8 mouse cellular contexts compared by ENCODE assay signal in the genomic region with DNA sequence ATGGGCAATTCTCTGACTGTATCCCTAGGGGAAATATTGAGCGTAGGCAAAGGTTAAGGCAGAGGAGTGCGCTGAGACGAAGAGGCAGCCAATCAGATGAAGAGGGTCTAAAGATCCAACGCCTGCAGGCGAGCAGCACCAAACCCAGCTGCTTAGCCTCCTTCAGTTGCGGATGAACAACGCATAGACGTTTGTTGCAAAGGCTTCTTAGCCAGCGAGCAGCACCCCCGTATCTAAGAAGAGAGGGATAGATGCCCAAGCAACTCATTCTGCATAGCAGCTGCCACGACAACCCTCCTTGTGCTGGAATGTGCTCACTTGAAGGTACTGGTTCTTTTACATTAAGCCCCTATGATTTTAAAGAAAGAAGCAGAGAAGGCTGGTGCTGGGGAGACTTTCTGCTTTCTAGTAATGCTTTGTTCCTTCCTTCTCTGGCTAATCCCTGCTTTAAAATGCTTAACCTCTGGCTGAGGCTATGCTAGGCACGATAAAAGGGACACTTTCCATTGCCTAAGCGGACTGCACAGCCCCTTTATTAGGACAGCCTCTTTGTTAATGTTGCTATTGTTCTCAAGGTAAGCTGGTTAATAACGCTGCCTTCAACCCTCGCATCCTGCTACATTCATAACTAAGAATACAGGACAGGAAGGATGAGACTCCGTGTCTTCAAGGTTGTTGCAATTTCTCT. TPM values are rescaled to one million over a fixed set of nuclear protein-coding genes. Genes with fewer than 3 reads are reported as not detected.
DNase-seq lines count a peak whose midpoint lies in the region; ATAC-seq and TF ChIP-seq lines count a peak whose summit lies in the region.

A gene (plus strand): TSS at position 155 of the 688 bp plus-strand sequence.

- H3K4me1 ChIP-seq in liver, embryonic 16.5 days (ENCODE audit: control insufficient read depth, low read depth, low read length) = no peaks in the 10 kb centered on the region
- H3K4me1 ChIP-seq in liver, embryonic 12.5 days = no peaks in the 10 kb centered on the region
- peaks cover 10% of the 10 kb centered on the region for H3K4me1 ChIP-seq in embryonic facial prominence, embryonic 12.5 days
- H3K4me1 ChIP-seq in midbrain, embryonic 16.5 days (ENCODE audit: control insufficient read depth, insufficient read depth, low read length) = peaks cover 11% of the 10 kb centered on the region

- no peak for ATAC-seq in liver, embryonic 16.5 days (ENCODE audit: low read depth)
- ATAC-seq in liver, embryonic 12.5 days = no peak
- ATAC-seq in embryonic facial prominence, embryonic 12.5 days (ENCODE audit: insufficient number of reproducible peaks, insufficient read depth, low FRiP score, low TSS enrichment) = 0 out of 2 replicates have a peak, but pooled peaks have one; percentile 35
- ATAC-seq in midbrain, embryonic 16.5 days = peak; percentile 94

- H3K9me3 ChIP-seq in liver, embryonic 16.5 days (replicated peaks; ENCODE audit: control insufficient read depth, low read length) = no peaks in the 10 kb centered on the region
- H3K9me3 ChIP-seq in liver, embryonic 12.5 days (replicated peaks) = no peaks in the 10 kb centered on the region
- H3K9me3 ChIP-seq in embryonic facial prominence, embryonic 12.5 days = no peaks in the 10 kb centered on the region
- no peaks in the 10 kb centered on the region for H3K9me3 ChIP-seq in midbrain, embryonic 16.5 days (replicated peaks; ENCODE audit: control insufficient read depth, low read length, poor library complexity, severe bottlenecking)

- H3K4me2 ChIP-seq in liver, embryonic 16.5 days (ENCODE audit: low read depth, low read length) = no peak within 1 kb of the TSS
- H3K4me2 ChIP-seq in liver, embryonic 12.5 days = no peak within 1 kb of the TSS
- peak within 1 kb of the TSS; percentile 50 for H3K4me2 ChIP-seq in embryonic facial prominence, embryonic 12.5 days (replicated peaks)
- peak within 1 kb of the TSS; percentile 65 for H3K4me2 ChIP-seq in midbrain, embryonic 16.5 days (ENCODE audit: low read length)

- H3K4me3 ChIP-seq in liver, embryonic 16.5 days (ENCODE audit: low read depth, low read length) = no peak within 1 kb of the TSS
- H3K4me3 ChIP-seq in liver, embryonic 12.5 days = no peak within 1 kb of the TSS
- H3K4me3 ChIP-seq in embryonic facial prominence, embryonic 12.5 days = peak within 1 kb of the TSS; percentile 34
- peak within 1 kb of the TSS; percentile 65 for H3K4me3 ChIP-seq in layer of hippocampus, adult 2 months
- peak within 1 kb of the TSS; percentile 65 for H3K4me3 ChIP-seq in midbrain, embryonic 16.5 days (ENCODE audit: low read depth, low read length)

- TF ChIP-seq CTCF in layer of hippocampus, adult 2 months (conservative IDR thresholded peaks at IDR 0.05) = 0 out of 2 replicates have a peak, but pooled peaks have one; percentile 12

- DNase-seq in gonadal fat pad, adult 2 months (ENCODE audit: low read depth) = no peak
- DNase-seq in layer of hippocampus, adult 2 months (ENCODE audit: low spot score in 2 of 2) = peak in 1 of 2 experiments; percentile 18
- DNase-seq in MN1 (ENCODE audit: low spot score) = no peak
- DNase-seq in spleen, postnatal 36 days (ENCODE audit: low spot score in 2 of 2) = no peak

- no peaks in the 10 kb centered on the region for H3K36me3 ChIP-seq in liver, embryonic 16.5 days (ENCODE audit: control insufficient read depth, insufficient read depth)
- H3K36me3 ChIP-seq in liver, embryonic 12.5 days = no peaks in the 10 kb centered on the region
- H3K36me3 ChIP-seq in embryonic facial prominence, embryonic 12.5 days = no peaks in the 10 kb centered on the region
- H3K36me3 ChIP-seq in midbrain, embryonic 16.5 days (ENCODE audit: control insufficient read depth, insufficient read depth, low read length) = no peaks in the 10 kb centered on the region

- no peaks in the 10 kb centered on the region for H3K27me3 ChIP-seq in liver, embryonic 16.5 days (ENCODE audit: control insufficient read depth, insufficient read depth, low read depth, low read length)
- no peaks in the 10 kb centered on the region for H3K27me3 ChIP-seq in liver, embryonic 12.5 days (replicated peaks)
- no peaks in the 10 kb centered on the region for H3K27me3 ChIP-seq in embryonic facial prominence, embryonic 12.5 days
- H3K27me3 ChIP-seq in midbrain, embryonic 16.5 days (ENCODE audit: control insufficient read depth, insufficient read depth, low read depth, low read length) = no peaks in the 10 kb centered on the region

- 27% methylated on average over 16 of the region's 16 CpGs for WGBS in liver, embryonic 16.5 days (ENCODE audit: insufficient replicate concordance)
- 35% methylated on average over 16 of the region's 16 CpGs for WGBS in liver, embryonic 12.5 days (ENCODE audit: insufficient replicate concordance)
- whole genome bisulfite sequencing in embryonic facial prominence, embryonic 12.5 days = 7% methylated on average over 16 of the region's 16 CpGs
- WGBS in midbrain, embryonic 16.5 days = under 1% methylated on average over 16 of the region's 16 CpGs

- H3K27ac ChIP-seq in liver, embryonic 16.5 days (ENCODE audit: low read length) = no peak within 1 kb of the TSS
- no peak within 1 kb of the TSS for H3K27ac ChIP-seq in liver, embryonic 12.5 days
- peak within 1 kb of the TSS; percentile 8 for H3K27ac ChIP-seq in embryonic facial prominence, embryonic 12.5 days
- H3K27ac ChIP-seq in layer of hippocampus, adult 2 months = peak within 1 kb of the TSS; percentile 86
- peak within 1 kb of the TSS; percentile 93 for H3K27ac ChIP-seq in midbrain, embryonic 16.5 days (ENCODE audit: low read length)

- H3K9ac ChIP-seq in liver, embryonic 16.5 days (ENCODE audit: low read depth, low read length) = no peak within 1 kb of the TSS
- no peak within 1 kb of the TSS for H3K9ac ChIP-seq in liver, embryonic 12.5 days
- peak within 1 kb of the TSS; percentile 34; the same call in 1 of the 2 replicates for H3K9ac ChIP-seq in embryonic facial prominence, embryonic 12.5 days
- H3K9ac ChIP-seq in midbrain, embryonic 16.5 days (ENCODE audit: low read depth, low read length) = peak within 1 kb of the TSS; percentile 85

RNA-seq across cellular contexts. Expression of the gene that starts here (rescaled TPM):
- polyA plus RNA-seq in liver, embryonic 16.5 days (2015; fragmentation: Nextera tagmentation; extraction: Ambion mirVana) = 12.7 and 13.7 TPM in 2 replicates
- polyA plus RNA-seq in liver, embryonic 12.5 days (2016; fragmentation: Nextera tagmentation; extraction: Ambion mirVana) = 3.6 and 5.2 TPM in 2 replicates
- polyA plus RNA-seq in embryonic facial prominence, embryonic 12.5 days (2016; fragmentation: Nextera tagmentation; extraction: Ambion mirVana) = 31.8 and 38.9 TPM in 2 replicates
- 62.7 and 66.3 TPM in 2 replicates for polyA plus RNA-seq in gonadal fat pad, adult 2 months (2012; rRNA removed)
- 100 to 1,000 TPM; 192 to 195 TPM for total RNA-seq in layer of hippocampus, adult 2 months (2021)
- 60.9 and 67.7 TPM in 2 replicates for polyA plus RNA-seq in midbrain, embryonic 16.5 days (2015; fragmentation: Nextera tagmentation; extraction: Ambion mirVana)

Comparison
In these comparisons a context has a peak if more than half of its experiments do, and no peak if none do; other contexts are left out.
1. ATAC-seq: peak in embryonic facial prominence, embryonic 12.5 days (single experiment) and midbrain, embryonic 16.5 days (single experiment); none in liver, embryonic 16.5 days (single experiment) and liver, embryonic 12.5 days (single experiment).
2. H3K27ac ChIP-seq: peak in embryonic facial prominence, embryonic 12.5 days (single experiment), layer of hippocampus, adult 2 months (single experiment) and midbrain, embryonic 16.5 days (single experiment); none in liver, embryonic 16.5 days (single experiment) and liver, embryonic 12.5 days (single experiment).
3. H3K4me2 ChIP-seq: peak in embryonic facial prominence, embryonic 12.5 days (single experiment) and midbrain, embryonic 16.5 days (single experiment); none in liver, embryonic 16.5 days (single experiment) and liver, embryonic 12.5 days (single experiment).
4. H3K4me3 ChIP-seq: peak in embryonic facial prominence, embryonic 12.5 days (single experiment), layer of hippocampus, adult 2 months (single experiment) and midbrain, embryonic 16.5 days (single experiment); none in liver, embryonic 16.5 days (single experiment) and liver, embryonic 12.5 days (single experiment).
5. H3K9ac ChIP-seq: peak in embryonic facial prominence, embryonic 12.5 days (single experiment) and midbrain, embryonic 16.5 days (single experiment); none in liver, embryonic 16.5 days (single experiment) and liver, embryonic 12.5 days (single experiment).